Mouse (Mus musculus): ENCODE results near the gene Igdcc4. TPM values are rescaled to one million over a fixed set of nuclear protein-coding genes. Genes with fewer than 3 reads are reported as not detected.
A peak's percentile ranks its signal among the peaks of the same experiment; 100 is the strongest.

Gene Igdcc4
- total and polyA plus RNA-seq, 2 experiments from 2014 or later, result 9.6 to 30.7 TPM

- 75% methylated on average over 6 of the region's 6 CpGs for WGBS
- no peak overlapping the region for H3K4me3 ChIP-seq (ENCODE audit: low read depth, low read length)
- DNase-seq, result no peak
- no peaks in the 10 kb centered on the region; the same call in 1 of the 2 replicates for H3K36me3 ChIP-seq (ENCODE audit: insufficient read depth)
- H3K4me2 ChIP-seq (ENCODE audit: low read depth), result no peak overlapping the region
- no peak for ATAC-seq
- H3K27me3 ChIP-seq (ENCODE audit: insufficient read depth, low read length), result no peaks in the 10 kb centered on the region
- H3K9ac ChIP-seq, result no peak overlapping the region
- no peak for TF ChIP-seq CTCF (IDR thresholded peaks at IDR 0.05; ENCODE audit: low read depth)
- H3K9me3 ChIP-seq (ENCODE audit: low read length), result no peaks in the 10 kb centered on the region
- H3K27ac ChIP-seq (ENCODE audit: low read depth, low read length), result no peak overlapping the region
- peaks cover 11% of the 10 kb centered on the region; the same call in 1 of the 2 replicates for H3K4me1 ChIP-seq (ENCODE audit: insufficient read depth)
Observed at GRCm38 (mm10) chr9:65157631-65158030, 56.3 kb downstream of the Igdcc4 start.

DNA sequence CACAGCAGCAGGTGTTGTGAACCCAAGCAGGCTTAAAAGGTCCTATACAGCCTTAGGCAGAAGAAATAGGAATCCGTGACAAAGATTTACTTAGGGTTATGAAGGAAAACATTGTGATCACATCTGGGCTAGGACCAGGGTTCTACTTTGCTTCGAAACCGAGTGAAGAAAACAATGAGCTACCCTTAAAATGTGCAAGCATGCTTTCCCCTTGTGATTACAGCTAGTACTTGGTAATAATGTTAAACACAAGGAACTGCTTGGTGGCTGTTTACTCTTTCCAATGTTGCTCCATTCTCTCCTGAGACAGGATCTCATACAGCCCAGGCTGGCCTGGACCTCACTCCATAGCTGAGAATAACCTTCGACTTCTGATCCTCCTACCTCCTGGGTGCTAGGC lies 59.9 kb downstream of the Igdcc4 start:
- H3K4me2 ChIP-seq (ENCODE audit: low read depth), result no peak overlapping the region
- no peak overlapping the region for H3K27ac ChIP-seq (ENCODE audit: low read depth, low read length)
- 34% methylated on average over 4 of the region's 4 CpGs for WGBS
- peaks cover 9% of the 10 kb centered on the region for H3K4me1 ChIP-seq (ENCODE audit: insufficient read depth)
- no peaks in the 10 kb centered on the region for H3K36me3 ChIP-seq (ENCODE audit: insufficient read depth)
- no peak overlapping the region for H3K9ac ChIP-seq
- ATAC-seq (no peak), DNase-seq (no peak)
- no peaks in the 10 kb centered on the region for H3K9me3 ChIP-seq (ENCODE audit: low read length)
- no peaks in the 10 kb centered on the region for H3K27me3 ChIP-seq (ENCODE audit: insufficient read depth, low read length)
- no peak for TF ChIP-seq CTCF (IDR thresholded peaks at IDR 0.05; ENCODE audit: low read depth)
- H3K4me3 ChIP-seq (ENCODE audit: low read depth, low read length), result no peak overlapping the region

- TF ChIP-seq CTCF (IDR thresholded peaks at IDR 0.05; ENCODE audit: low read depth), result no peak
- DNase-seq (no peak), ATAC-seq (no peak)
- Histone ChIP-seq H3K27ac (ENCODE audit: low read depth, low read length) (no peak overlapping the region), H3K9me3 (ENCODE audit: low read length) (no peaks in the 10 kb centered on the region), H3K36me3 (ENCODE audit: insufficient read depth) (no peaks in the 10 kb centered on the region), H3K27me3 (ENCODE audit: insufficient read depth, low read length) (no peaks in the 10 kb centered on the region), H3K4me1 (ENCODE audit: insufficient read depth) (peaks cover 9% of the 10 kb centered on the region), H3K4me2 (ENCODE audit: low read depth) (peak overlapping the region; percentile 86; the same call in 1 of the 2 replicates), H3K9ac (no peak overlapping the region), H3K4me3 (ENCODE audit: low read depth, low read length) (no peak overlapping the region; the same call in 1 of the 2 replicates)
- 27% methylated on average over 8 of the region's 8 CpGs for whole genome bisulfite sequencing
Observed at GRCm38 (mm10) chr9:65161881-65162280, 60.6 kb downstream of the Igdcc4 start.

- peaks cover 9% of the 10 kb centered on the region for H3K4me1 ChIP-seq (ENCODE audit: insufficient read depth)
- 3% methylated on average over 63 of the region's 69 CpGs for WGBS
Observed at GRCm38 (mm10) chr9:65162711-65163639, 61.7 kb downstream of the Igdcc4 start.

GRCm38 (mm10) chr9:65164870-65165269 lies 63.6 kb downstream of the Igdcc4 start:
- no peak for ATAC-seq
- Histone ChIP-seq H3K4me3 (ENCODE audit: low read depth, low read length) (no peak overlapping the region), H3K4me2 (ENCODE audit: low read depth) (no peak overlapping the region), H3K9ac (no peak overlapping the region), H3K27ac (ENCODE audit: low read depth, low read length) (no peak overlapping the region), H3K4me1 (ENCODE audit: insufficient read depth) (peaks cover 9% of the 10 kb centered on the region), H3K9me3 (ENCODE audit: low read length) (no peaks in the 10 kb centered on the region), H3K36me3 (ENCODE audit: insufficient read depth) (no peaks in the 10 kb centered on the region), H3K27me3 (ENCODE audit: insufficient read depth, low read length) (no peaks in the 10 kb centered on the region)
- 29% methylated on average over 1 of the region's 1 CpGs for WGBS
- DNase-seq, result no peak
- peak; percentile 69 for TF ChIP-seq CTCF (IDR thresholded peaks at IDR 0.05; ENCODE audit: low read depth)

More at GRCm38 (mm10) chr9:65162711-65163639, 61.7 kb downstream of the Igdcc4 start:
- Histone ChIP-seq H3K9ac (peak overlapping the region; percentile 56), H3K36me3 (ENCODE audit: insufficient read depth) (no peaks in the 10 kb centered on the region), H3K4me3 (ENCODE audit: low read depth, low read length) (peak overlapping the region; percentile 49), H3K4me2 (ENCODE audit: low read depth) (peak overlapping the region; percentile 86), H3K27me3 (ENCODE audit: insufficient read depth, low read length) (no peaks in the 10 kb centered on the region), H3K9me3 (ENCODE audit: low read length) (no peaks in the 10 kb centered on the region), H3K27ac (ENCODE audit: low read depth, low read length) (peak overlapping the region; percentile 45; the same call in 1 of the 2 replicates)
- peak; percentile 61 for DNase-seq
- ATAC-seq, result peak; percentile 81
- TF ChIP-seq CTCF (IDR thresholded peaks at IDR 0.05; ENCODE audit: low read depth), result no peak

- Histone ChIP-seq H3K27ac (ENCODE audit: low read depth, low read length) (no peak overlapping the region), H3K27me3 (ENCODE audit: insufficient read depth, low read length) (no peaks in the 10 kb centered on the region), H3K36me3 (ENCODE audit: insufficient read depth) (no peaks in the 10 kb centered on the region), H3K4me2 (ENCODE audit: low read depth) (no peak overlapping the region), H3K9me3 (ENCODE audit: low read length) (no peaks in the 10 kb centered on the region), H3K4me1 (ENCODE audit: insufficient read depth) (peaks cover 9% of the 10 kb centered on the region), H3K4me3 (ENCODE audit: low read depth, low read length) (no peak overlapping the region), H3K9ac (no peak overlapping the region)
- 82% methylated on average over 9 of the region's 9 CpGs for WGBS
- DNase-seq (no peak), ATAC-seq (no peak)
- no peak for TF ChIP-seq CTCF (IDR thresholded peaks at IDR 0.05; ENCODE audit: low read depth)
Observed at GRCm38 (mm10) chr9:65166386-65166785, 65.1 kb downstream of the Igdcc4 start.

DNA sequence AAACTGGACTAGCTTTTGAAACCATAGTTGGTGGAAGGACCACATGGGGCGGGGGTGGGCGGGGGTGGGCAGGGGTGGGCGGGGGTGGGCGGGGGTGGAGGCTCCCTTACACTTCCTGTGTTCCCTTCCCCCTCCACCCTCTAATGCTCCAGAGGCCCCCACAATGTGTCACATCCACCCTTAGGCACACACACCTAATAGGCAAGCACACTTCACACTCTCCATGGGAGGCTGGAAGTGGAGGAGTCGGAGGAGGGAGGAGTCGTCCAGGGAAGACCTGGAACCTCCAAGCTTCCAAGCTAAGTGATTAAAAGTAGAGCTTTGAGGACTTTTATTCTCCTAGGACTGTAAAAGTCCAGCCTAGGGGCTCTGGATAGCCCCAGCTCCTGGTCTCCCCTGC lies 67.2 kb downstream of the Igdcc4 start:
- DNase-seq (no peak), ATAC-seq (no peak)
- Histone ChIP-seq H3K9ac (no peak overlapping the region), H3K4me3 (ENCODE audit: low read depth, low read length) (no peak overlapping the region), H3K4me2 (ENCODE audit: low read depth) (no peak overlapping the region), H3K27ac (ENCODE audit: low read depth, low read length) (no peak overlapping the region), H3K9me3 (ENCODE audit: low read length) (no peaks in the 10 kb centered on the region), H3K27me3 (ENCODE audit: insufficient read depth, low read length) (no peaks in the 10 kb centered on the region), H3K4me1 (ENCODE audit: insufficient read depth) (no peaks in the 10 kb centered on the region; the same call in 1 of the 2 replicates), H3K36me3 (ENCODE audit: insufficient read depth) (no peaks in the 10 kb centered on the region)
- TF ChIP-seq CTCF (IDR thresholded peaks at IDR 0.05; ENCODE audit: low read depth), result no peak
- WGBS, result 59% methylated on average over 6 of the region's 6 CpGs

Measured in forebrain, postnatal 0 days (tissue).